Mouse (Mus musculus): ENCODE data around the gene Apom.

- TF ChIP-seq POLR2A (IDR thresholded peaks at IDR 0.05; ENCODE audit: low read depth, low read length) (no peak), CTCF (IDR thresholded peaks at IDR 0.05; ENCODE audit: extremely low read depth, insufficient read depth, insufficient read length, insufficient replicate concordance) (no peak)
These were observed 8.7 kb upstream of the Apom start for GRCm38 (mm10) chr17:35140490-35140996.

Data from spleen, adult 2 months (tissue).